Mouse (Mus musculus) right cerebral cortex, postnatal 4 days (tissue): Measurements from ENCODE around the gene Spata17.

Source experiments
- DNase-seq: peaks from one replicate; pipeline ENCODE4 v3.0.0-alpha.2; 2022

Gene Spata17

DNA sequence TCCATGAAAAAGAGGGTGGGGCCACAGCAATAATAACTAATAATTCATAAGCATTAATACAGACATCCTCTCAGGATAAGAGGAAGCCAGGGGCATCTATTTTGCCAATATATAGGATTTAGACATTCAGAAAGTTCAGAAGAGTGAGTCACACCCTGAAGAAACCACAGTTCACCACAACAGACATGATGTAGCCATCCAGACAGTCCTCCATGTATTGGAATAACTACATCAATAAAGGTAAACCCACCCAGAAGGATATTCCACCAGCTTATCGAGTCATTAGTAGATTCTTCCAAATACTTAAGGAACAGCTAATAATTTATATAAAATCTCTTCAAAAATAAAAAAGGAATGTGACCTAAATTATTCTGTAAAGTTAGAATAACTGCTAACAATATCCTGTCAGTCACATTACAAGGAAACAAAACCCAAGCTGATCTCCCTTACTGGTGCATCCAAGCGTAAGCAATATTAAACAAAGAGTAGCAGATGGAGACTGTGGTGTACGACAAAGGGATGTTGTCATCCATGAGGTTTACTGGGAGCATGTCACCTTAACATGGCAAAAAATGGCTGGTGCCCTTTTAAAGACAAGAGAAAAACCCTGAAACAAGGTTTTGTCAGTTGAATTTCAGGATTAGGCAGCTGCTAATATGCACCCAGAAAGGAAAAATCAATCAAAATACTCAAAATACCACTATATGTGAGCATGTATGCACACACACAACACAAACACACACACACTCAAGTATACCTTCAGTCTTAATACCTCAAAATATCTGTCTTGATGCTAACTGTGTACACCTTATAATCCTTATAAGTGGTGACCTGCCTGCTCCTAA, 138.8 kb downstream of the Spata17 start:
- DNase-seq: no peak

GRCm38 (mm10) chr1:187059874-187060273, 155.4 kb downstream of the Spata17 start:
- DNase-seq: no peak

DNA sequence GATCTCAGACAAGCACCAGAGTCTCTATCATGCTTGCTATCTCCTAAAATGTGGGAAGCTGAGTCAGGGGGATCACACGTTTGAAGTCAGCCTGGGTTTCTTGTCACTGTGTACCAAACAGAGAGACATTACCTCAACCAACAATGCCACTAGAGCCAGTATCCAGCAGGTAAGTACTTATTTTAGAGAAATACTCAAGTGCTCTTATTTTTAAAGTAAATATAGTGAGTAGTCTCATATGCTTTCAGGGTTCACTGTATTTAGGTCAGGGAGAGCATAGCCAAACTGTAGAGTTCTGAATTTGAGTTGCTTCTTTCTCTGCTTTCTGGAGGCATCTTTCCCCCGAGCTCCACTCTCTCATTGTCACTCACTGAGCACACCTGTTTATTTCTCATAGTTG, 160.9 kb downstream of the Spata17 start:
- DNase-seq: no peak

- DNase-seq: no peak
Observed at GRCm38 (mm10) chr1:187053862-187054261, 161.4 kb downstream of the Spata17 start.

DNA sequence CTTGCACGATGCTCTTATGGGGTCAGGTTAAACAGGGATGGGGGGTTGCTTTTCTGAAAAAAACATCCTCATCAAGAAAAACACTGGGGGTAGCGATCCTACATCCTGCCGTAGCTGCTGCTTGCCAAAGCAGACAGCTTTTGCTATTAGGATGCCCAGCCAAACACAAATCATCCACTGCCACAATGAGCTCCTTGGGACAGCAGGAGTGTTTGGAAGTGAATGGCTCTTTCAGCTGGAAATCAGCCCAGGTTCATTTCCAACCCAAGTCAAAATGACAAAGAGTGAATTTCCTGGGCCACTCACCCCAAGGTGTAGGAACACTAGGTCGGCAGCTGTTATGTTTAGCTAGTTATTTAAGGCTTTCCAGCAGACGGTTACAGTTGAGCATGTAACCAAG, 162.7 kb downstream of the Spata17 start:
- DNase-seq: no peak

GRCm38 (mm10) chr1:187051296-187051695, 164.0 kb downstream of the Spata17 start:
- DNase-seq: no peak

GRCm38 (mm10) chr1:187048681-187049288, 166.5 kb downstream of the Spata17 start:
- DNase-seq: no peak

DNA sequence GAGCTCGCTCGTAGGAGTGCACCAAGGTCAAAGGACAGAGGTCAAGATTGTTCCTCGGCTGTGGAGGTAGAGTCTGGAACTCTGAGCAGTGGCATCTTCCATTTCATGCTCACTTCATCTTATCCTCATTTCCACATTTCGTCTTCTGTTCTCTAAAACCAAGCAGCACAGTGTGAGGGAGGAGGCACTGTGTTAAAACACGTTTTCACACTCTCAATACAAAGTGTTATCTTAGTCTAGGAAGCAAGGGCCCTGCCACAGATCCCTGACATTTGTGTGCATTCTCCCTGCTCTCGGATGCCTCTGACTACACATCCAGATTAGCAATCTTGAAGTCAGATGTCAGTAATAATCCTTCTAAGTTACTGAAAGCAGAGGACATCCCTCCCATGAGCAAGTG, 170.5 kb downstream of the Spata17 start:
- no peak for DNase-seq

DNA sequence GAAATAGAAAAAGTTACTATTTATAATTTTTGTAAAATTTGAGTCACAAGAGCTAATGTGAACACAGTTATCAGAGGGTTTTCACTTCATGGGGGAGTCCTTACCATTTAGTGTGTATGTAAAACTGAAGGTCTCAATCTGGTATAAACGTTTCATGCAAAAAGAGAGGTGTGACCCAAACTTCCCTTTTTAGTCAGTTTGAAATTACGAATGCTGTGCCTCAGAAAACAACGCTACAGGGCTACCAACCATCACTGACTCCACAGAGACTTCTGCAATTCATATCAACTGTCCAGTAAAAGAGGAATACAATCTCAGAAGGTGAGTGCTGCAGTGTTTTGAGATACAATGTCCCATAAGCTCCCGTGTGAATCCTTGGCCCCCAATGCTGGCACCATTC, 175.5 kb downstream of the Spata17 start:
- DNase-seq: no peak

DNA sequence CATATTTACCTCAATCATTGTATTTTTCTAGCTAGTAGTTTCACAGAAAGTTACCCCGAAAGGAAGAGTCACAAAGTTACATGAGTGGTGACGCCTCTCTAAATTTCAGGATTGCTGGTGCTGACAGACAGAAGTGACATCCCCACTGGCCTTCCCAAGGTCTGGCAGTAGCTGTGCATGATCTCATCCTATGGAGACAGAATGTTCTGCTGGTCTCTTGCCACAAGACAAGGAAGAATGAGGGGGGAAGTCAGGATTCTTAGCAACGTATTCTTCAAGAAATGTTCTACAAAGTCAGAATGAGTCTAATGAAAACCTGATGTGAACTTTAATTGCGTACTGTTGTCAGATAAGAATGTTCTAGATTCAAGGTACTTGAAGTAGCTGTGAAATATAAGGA, 179.5 kb downstream of the Spata17 start:
- no peak for DNase-seq

- no peak for DNase-seq
Observed at GRCm38 (mm10) chr1:187031796-187032195, 183.5 kb downstream of the Spata17 start.

GRCm38 (mm10) chr1:187028841-187029240, 186.4 kb downstream of the Spata17 start:
- no peak for DNase-seq

- no peak for DNase-seq
Observed at GRCm38 (mm10) chr1:187020011-187020410, 195.3 kb downstream of the Spata17 start.

DNA sequence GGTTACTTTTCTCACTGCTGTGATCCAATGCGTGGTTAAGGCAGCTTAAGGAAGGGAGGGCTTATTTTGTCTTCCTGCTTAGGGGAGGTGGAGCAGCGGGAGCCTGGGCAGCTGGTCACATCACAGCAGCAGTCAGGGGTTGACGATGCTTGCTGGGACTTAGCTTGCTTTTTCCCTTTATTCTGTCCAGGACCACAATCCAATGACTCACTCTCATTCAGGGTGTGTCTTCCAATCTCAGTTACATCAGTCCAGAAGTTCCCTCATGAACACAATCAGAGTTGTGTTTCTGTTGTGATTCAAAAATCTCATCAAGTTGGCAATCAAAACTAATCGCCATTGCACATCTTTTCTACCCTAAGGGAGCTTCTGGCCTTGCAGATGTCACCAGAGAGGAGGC, 199.1 kb downstream of the Spata17 start:
- no peak for DNase-seq

DNA sequence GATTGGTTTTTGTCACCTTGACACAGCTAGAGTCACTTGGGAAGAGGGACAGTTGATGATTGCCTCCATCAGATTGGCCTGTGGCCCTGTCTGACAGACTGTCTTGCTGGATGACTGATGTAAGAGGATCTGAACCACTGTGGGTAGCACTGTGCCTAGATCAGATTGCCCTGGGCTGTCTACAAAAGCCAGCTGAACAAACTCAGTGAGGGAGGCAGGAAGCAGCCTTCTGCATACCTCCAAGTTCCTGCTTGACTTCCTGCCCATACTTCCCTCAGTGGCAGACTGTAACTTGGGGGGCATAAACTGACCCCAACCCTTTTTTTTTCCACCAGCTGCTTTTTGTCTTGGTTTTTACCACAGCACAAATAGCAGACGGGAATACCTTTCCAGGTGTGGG, 199.6 kb downstream of the Spata17 start:
- no peak for DNase-seq

- no peak for DNase-seq
Observed at GRCm38 (mm10) chr1:187014141-187014540, 201.1 kb downstream of the Spata17 start.

DNA sequence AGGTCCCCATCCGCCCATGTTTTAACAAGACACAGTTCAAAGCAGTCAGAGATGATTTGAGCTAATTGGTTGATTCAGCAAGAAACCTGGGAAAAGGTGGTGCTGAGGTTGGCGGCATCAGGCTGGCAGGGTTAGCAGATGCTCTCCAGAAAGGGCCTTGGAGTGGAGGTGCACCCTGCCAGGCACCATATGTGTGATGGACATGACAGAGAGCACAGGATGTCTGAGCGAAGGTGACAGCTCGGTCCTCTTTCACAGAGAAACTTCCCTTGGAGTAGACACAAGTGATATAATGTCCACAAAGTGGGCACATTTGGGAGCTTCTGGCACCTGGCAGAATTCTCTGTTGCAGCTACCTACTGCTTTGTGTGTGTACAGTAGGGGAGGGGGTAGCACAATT, 203.7 kb downstream of the Spata17 start:
- DNase-seq: no peak

DNA sequence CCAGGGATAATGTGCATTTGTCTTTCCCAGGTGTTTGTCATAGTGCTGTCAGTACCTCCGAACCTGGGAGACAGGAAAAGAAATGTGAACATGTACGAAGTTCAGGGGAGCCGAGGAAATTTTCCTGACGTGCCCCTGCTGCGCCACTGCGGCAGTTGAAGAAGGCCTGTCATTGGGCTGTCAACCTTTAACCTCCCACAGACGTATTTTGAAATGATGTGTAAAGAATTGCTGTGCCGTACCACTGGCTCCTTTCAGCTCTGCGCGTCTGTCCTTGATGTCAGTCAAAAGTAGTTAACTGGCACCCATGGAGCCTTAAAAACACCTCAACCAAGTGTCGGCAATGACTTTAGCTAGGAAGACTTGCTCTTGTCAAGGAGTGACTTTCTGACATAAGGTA, 205.2 kb downstream of the Spata17 start:
- no peak for DNase-seq

- no peak for DNase-seq
Observed at GRCm38 (mm10) chr1:187008236-187008635, 207.0 kb downstream of the Spata17 start.

- no peak for DNase-seq
Observed at GRCm38 (mm10) chr1:187006227-187006925, 208.9 kb downstream of the Spata17 start.

GRCm38 (mm10) chr1:187004306-187004705, 211.0 kb downstream of the Spata17 start:
- DNase-seq: no peak

- DNase-seq: no peak
Observed at GRCm38 (mm10) chr1:187003441-187003861, 211.8 kb downstream of the Spata17 start.

DNA sequence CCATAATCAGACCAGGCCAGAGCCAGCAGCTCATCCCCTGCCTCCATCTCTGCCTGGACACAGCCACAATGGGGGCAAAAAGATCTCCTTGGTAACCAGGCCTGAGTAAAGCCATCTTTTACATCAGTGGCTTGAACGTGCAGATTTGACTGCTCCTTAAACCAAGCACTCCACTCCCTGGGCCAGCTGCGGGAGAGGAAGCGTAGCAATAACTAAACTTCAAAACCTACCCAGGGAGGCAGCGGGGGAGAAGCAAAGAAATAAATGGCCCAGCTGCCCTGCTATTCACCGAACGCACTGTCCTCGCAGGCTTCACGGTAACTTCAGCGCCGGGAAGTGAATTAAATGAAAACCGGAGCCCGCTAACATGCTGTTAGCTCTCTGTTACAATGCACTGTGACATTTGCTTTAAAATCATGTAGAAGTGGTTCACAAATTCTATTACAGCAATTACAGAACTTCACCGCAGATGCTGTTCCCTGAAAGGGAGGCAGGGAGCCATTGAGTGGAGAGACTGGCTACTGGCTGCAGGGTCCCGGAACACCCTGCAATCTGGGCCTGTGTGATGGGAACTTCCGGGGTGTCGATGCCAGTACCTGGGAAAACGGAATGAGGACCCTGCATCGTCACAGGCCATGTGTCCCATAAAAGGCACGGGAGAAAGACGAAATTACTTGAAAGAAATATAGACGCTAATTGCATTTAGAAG, 217.5 kb downstream of the Spata17 start:
- DNase-seq: no peak
